Mouse (Mus musculus) olfactory bulb, adult 2 months (tissue): Measurements from ENCODE around the gene Tmem106c.

ENCODE experiments used
- CTCF ChIP-seq: fragments of 200-500 bp; IDR thresholded peaks from 2 replicates; pipeline ENCODE4 v1.5.1; 2012; ENCODE audit warnings: low read depth, mild to moderate bottlenecking, low read length, moderate library complexity; ENCODE audit not compliant: insufficient read depth
- POLR2A ChIP-seq: fragments of 200-500 bp; IDR thresholded peaks from 2 replicates; pipeline ENCODE4 v1.6.1; 2012; ENCODE audit warnings: mild to moderate bottlenecking, low read depth, low read length, moderate library complexity; ENCODE audit not compliant: insufficient read depth

DNA sequence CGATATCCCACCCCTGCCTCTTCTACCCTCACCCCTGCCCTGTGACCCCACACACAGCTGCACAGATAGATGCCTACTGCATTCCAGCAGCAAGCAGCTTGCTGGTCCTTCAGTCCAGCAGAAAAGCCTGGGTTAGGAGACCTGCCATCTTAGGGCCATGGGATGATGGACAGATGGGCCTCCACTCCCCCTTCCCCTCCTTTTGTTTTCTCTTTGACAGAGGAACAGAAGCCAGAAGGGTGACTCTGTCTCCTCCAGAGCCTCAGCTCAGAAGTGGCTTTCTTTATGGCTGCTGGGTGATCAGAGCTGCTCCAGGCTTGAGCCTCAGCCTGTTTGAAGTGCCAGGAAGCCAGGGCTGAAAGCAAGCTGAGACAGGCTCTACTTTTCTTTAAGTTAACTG lies 25.5 kb downstream of the Tmem106c start:
- TF ChIP-seq CTCF, result no peak
- no peak for TF ChIP-seq POLR2A
